Mouse (Mus musculus): ENCODE data around the gene Nt5dc3. TPM values are rescaled to one million over a fixed set of nuclear protein-coding genes. Genes with fewer than 3 reads are reported as not detected.
A peak's percentile ranks its signal among the peaks of the same experiment; 100 is the strongest.

Nt5dc3 gene
- polyA plus RNA-seq, 1 experiment, result 49.3 TPM

DNA sequence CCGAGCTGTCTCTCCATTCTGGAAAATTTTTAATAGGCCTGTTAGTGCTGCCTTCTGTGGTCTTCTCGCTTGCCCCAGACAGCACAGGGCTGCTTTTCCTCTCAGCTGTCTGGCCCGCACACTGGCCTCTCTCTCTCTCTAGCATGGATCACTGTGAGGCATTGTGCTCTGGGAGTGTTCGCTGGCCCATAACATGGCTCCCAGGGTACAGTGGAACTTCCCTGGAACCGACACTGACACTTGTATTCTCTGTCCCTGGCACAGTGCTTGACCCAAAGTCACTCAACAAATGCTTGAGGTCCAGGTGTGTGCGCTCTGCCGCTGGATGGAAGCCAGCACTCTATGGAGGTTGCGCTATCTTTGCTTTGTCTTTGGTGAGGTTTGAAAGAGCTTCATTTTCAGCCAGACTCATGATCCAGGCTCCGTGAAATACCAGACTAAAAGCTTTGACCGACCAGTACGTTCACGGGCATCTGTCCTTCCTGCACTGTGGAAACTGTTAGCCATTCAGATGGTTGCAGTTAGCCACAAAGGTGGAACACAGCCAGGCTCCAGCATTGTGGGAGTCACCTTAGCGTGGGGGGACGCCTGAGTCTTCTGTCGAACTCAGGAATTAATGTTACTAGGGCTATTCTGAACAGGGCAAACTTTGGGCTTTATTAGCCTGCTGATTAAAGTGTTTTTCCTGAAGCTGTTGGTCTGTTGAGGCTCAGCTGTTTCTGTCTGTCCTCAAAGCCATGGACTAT, 29.4 kb downstream of the Nt5dc3 start:
- H3K4me3 ChIP-seq (ENCODE audit: insufficient read depth, low read length), result no peak overlapping the region
- peaks cover 6% of the 10 kb centered on the region for H3K4me1 ChIP-seq (ENCODE audit: control insufficient read depth, insufficient read depth, low read length)
- TF ChIP-seq CTCF (IDR thresholded peaks at IDR 0.05; ENCODE audit: extremely low read depth, insufficient read depth, low read length) (no peak), POLR2A (IDR thresholded peaks at IDR 0.05; ENCODE audit: extremely low read depth, insufficient read depth, low read length) (no peak)
- no peak overlapping the region for H3K27ac ChIP-seq (ENCODE audit: insufficient read depth, low read length)

DNA sequence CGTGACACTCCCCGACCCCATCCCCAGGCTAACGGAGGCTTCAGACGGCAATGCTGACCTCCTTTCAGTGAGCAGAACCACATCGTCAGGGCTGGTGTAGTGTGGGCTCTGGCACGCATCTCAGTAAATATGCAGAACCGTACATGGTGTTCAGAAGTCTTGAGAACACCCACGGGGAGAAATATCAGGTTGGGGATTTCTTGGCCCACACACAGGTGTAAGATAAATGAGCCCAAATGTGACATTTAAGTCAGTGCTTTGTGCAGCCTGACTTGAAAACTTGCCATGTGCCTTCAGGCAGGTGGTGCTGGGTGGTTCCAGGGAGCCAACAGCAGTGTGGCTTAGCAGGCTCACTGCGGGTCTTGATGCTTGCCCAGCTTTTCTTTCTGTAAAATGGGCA, 31.2 kb downstream of the Nt5dc3 start:
- Histone ChIP-seq H3K4me3 (ENCODE audit: insufficient read depth, low read length) (no peak overlapping the region), H3K4me1 (ENCODE audit: control insufficient read depth, insufficient read depth, low read length) (peaks cover 6% of the 10 kb centered on the region), H3K27ac (ENCODE audit: insufficient read depth, low read length) (no peak overlapping the region)
- TF ChIP-seq CTCF (IDR thresholded peaks at IDR 0.05; ENCODE audit: extremely low read depth, insufficient read depth, low read length) (no peak), POLR2A (IDR thresholded peaks at IDR 0.05; ENCODE audit: extremely low read depth, insufficient read depth, low read length) (no peak)

DNA sequence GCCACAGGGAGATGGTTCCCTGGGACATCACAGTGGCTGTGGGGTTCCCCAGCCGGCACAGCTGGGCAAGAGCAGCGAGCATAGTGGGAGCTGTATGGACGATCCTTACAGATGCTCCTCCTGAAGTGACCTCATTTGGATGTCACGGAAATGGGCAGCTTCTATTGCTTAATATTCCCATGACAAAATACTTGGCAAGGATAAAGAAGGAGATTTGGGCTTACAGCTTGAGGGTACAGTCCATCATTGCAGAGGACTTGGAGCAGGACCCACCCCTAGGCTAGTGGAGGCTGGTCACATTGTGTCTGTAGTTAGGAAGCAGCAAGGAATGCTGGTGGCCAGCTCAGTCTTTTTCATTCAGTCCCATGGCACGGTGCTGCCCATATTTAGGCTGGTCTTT, 31.8 kb downstream of the Nt5dc3 start:
- peaks cover 6% of the 10 kb centered on the region for H3K4me1 ChIP-seq (ENCODE audit: control insufficient read depth, insufficient read depth, low read length)
- H3K4me3 ChIP-seq (ENCODE audit: insufficient read depth, low read length), result no peak overlapping the region
- no peak for TF ChIP-seq CTCF (IDR thresholded peaks at IDR 0.05; ENCODE audit: extremely low read depth, insufficient read depth, low read length)
- TF ChIP-seq POLR2A (IDR thresholded peaks at IDR 0.05; ENCODE audit: extremely low read depth, insufficient read depth, low read length), result no peak
- H3K27ac ChIP-seq (ENCODE audit: insufficient read depth, low read length), result no peak overlapping the region

DNA sequence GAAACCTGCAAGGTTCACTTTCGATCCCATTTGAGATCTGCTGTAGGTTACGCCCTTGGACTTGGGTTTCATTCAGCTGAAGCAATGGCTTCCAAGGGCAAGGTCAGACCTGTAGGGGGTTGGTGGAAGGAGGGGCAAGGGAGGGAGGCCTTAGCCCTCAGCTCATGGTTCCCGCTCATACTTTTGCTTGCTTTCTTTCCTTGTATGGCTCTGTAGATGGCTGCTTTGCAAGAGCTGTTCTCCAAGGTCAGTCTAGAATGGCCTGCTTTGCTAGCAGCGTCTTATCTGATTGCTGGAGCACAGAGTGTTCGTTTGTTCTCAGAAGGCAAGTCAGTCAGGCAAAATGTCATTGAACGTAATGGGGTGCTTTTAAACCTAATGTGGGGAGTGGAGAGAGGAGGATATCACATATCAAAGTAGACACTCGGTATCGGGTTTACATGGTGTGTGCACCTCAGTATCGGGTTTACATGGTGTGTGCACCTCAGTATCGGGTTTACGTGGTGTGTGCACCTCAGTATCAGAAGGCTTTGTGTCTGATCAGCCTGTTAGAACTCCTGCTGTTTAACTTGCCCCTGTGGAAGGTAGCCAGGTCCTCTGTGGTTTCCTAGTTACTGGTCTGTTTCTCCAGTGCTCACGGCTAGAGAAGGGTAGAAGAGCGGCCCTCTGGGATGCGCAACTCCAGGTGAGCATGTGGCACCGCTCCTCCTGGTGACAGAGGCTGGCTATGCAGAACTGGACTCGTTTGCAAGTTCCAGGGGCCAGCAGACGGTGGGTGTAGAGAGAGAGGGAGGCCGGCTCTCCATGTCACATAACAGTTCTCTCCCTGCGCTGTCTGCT, 35.7 kb downstream of the Nt5dc3 start:
- Histone ChIP-seq H3K27ac (ENCODE audit: insufficient read depth, low read length) (no peak overlapping the region), H3K4me3 (ENCODE audit: insufficient read depth, low read length) (no peak overlapping the region), H3K4me1 (ENCODE audit: control insufficient read depth, insufficient read depth, low read length) (peaks cover 7% of the 10 kb centered on the region)
- TF ChIP-seq POLR2A (IDR thresholded peaks at IDR 0.05; ENCODE audit: extremely low read depth, insufficient read depth, low read length) (no peak), CTCF (IDR thresholded peaks at IDR 0.05; ENCODE audit: extremely low read depth, insufficient read depth, low read length) (no peak)

DNA sequence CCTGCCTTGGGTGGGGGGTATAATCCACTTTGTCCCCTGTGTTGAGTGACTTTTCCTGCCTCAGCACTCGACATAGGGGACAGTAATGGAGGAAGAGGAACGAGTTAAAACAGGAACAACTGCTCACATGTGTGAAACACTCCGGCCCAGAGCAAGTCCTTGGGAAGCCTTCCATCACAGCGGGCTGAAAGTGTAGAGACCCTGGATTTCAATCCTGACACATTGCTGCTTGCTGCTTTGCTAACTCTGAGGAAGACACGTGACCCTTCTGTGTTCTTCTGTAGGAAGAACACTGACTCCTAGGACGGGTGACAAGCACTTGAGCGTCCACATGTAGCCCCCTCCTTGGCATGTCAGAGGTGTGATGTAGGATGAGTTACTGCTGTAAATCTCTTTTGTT, 36.3 kb downstream of the Nt5dc3 start:
- peaks cover 5% of the 10 kb centered on the region for H3K4me1 ChIP-seq (ENCODE audit: control insufficient read depth, insufficient read depth, low read length)
- TF ChIP-seq POLR2A (IDR thresholded peaks at IDR 0.05; ENCODE audit: extremely low read depth, insufficient read depth, low read length), result no peak
- no peak for TF ChIP-seq CTCF (IDR thresholded peaks at IDR 0.05; ENCODE audit: extremely low read depth, insufficient read depth, low read length)
- H3K4me3 ChIP-seq (ENCODE audit: insufficient read depth, low read length), result no peak overlapping the region
- H3K27ac ChIP-seq (ENCODE audit: insufficient read depth, low read length), result no peak overlapping the region

DNA sequence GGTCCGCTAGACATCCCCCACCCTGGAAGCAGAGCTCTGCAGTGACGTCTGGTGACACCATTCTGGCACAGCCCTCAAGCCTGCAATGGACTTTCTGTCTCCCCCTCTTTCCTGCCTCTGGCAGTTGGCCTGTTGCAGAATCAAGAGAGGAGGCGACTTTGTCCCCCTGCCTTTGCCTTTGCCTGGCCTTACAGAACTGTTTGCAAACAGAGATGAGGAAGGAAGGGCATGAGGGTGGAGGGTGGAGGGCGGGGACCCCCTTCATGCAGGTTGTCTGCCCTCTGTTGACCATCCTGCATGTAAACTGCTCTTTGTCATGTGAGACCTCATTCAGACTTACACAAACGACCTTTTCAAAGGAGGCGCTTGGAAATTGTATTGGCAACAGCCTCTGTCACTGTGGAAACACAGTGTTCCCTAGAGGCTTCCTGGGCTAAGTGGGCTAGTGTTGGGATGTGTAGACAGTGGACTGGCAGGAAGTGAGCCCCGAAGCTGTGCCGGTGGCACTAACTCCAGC, 40.9 kb downstream of the Nt5dc3 start:
- peaks cover 6% of the 10 kb centered on the region for H3K4me1 ChIP-seq (ENCODE audit: control insufficient read depth, insufficient read depth, low read length)
- no peak overlapping the region for H3K4me3 ChIP-seq (ENCODE audit: insufficient read depth, low read length)
- H3K27ac ChIP-seq (ENCODE audit: insufficient read depth, low read length), result peak overlapping the region; percentile 56
- TF ChIP-seq CTCF (IDR thresholded peaks at IDR 0.05; ENCODE audit: extremely low read depth, insufficient read depth, low read length) (no peak), POLR2A (IDR thresholded peaks at IDR 0.05; ENCODE audit: extremely low read depth, insufficient read depth, low read length) (no peak)

DNA sequence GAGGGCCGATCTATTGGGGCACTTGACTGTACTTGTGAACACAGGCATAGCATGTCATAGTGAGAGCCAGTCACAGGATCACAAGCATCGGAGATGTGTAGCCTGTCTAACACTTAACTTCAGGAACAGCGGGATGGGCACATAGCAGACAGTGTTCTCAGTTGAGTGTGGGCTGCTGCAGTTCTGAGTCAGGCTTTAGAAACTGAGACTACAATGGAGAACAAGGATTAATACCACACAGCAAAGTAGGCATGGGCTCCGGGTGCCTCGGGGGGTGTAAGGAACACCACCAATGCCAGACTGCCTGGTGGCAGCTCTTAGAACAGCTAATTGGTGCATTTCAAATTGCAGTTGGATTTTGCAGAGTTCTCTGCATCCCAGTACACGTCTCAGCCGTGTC, 42.2 kb downstream of the Nt5dc3 start:
- TF ChIP-seq POLR2A (IDR thresholded peaks at IDR 0.05; ENCODE audit: extremely low read depth, insufficient read depth, low read length), result no peak
- no peak for TF ChIP-seq CTCF (IDR thresholded peaks at IDR 0.05; ENCODE audit: extremely low read depth, insufficient read depth, low read length)
- Histone ChIP-seq H3K27ac (ENCODE audit: insufficient read depth, low read length) (no peak overlapping the region), H3K4me3 (ENCODE audit: insufficient read depth, low read length) (no peak overlapping the region), H3K4me1 (ENCODE audit: control insufficient read depth, insufficient read depth, low read length) (peaks cover 8% of the 10 kb centered on the region)

DNA sequence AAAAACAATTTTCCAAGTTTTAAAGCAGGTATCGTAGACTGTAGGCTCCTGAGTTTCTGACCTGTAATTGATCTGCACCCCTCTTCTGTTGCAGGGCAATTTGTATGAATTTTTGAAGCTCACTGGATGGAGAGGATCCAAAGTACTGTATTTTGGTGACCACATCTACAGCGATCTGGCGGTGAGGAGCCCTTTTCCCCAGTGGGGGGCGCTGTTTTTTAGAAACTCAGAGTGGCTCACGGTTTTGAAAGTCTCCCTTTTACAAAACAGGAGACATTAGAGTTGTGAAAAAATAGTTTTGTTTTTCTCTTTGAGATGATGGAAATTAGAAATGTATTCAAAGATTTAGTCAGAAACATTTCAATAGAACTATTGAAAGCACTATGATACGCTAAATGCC, 45.3 kb downstream of the Nt5dc3 start:
- no peak overlapping the region for H3K27ac ChIP-seq (ENCODE audit: insufficient read depth, low read length)
- no peak for TF ChIP-seq CTCF (IDR thresholded peaks at IDR 0.05; ENCODE audit: extremely low read depth, insufficient read depth, low read length)
- peaks cover 6% of the 10 kb centered on the region for H3K4me1 ChIP-seq (ENCODE audit: control insufficient read depth, insufficient read depth, low read length)
- no peak overlapping the region for H3K4me3 ChIP-seq (ENCODE audit: insufficient read depth, low read length)

DNA sequence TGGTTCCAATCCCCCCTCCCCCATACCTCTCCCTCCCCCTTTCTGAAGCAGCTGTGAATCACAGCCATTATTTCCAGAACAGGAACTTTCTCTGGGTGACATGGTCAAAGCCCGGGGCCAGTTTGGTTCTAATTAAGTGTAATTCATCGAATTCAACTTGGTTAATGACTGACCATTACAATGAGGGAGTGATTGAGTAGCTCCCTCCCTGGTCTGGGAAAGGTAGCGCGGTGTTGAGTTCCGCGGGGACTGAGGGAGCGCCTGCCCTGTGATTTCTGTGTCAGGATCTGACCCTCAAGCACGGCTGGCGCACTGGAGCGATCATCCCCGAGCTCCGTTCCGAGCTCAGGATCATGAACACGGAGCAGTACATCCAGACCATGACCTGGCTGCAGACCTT, 46.1 kb downstream of the Nt5dc3 start:
- Histone ChIP-seq H3K27ac (ENCODE audit: insufficient read depth, low read length) (no peak overlapping the region), H3K4me1 (ENCODE audit: control insufficient read depth, insufficient read depth, low read length) (peaks cover 4% of the 10 kb centered on the region), H3K4me3 (ENCODE audit: insufficient read depth, low read length) (no peak overlapping the region)
- TF ChIP-seq POLR2A (IDR thresholded peaks at IDR 0.05; ENCODE audit: extremely low read depth, insufficient read depth, low read length) (no peak), CTCF (IDR thresholded peaks at IDR 0.05; ENCODE audit: extremely low read depth, insufficient read depth, low read length) (no peak)
